Comparison of ENCODE assay signal across 9 mouse cellular contexts in genomic region chr3:107458104-107458503, GRCm38 (mm10). TPM values are rescaled to one million over a fixed set of nuclear protein-coding genes. Genes with fewer than 3 reads are reported as not detected.
DNase-seq lines count a peak whose midpoint lies in the region; ATAC-seq and TF ChIP-seq lines count a peak whose summit lies in the region.
"Had no signal": no experiment of that assay in that cellular context is flagged by ENCODE, and none has a peak within 500 bp of the region (broad histone marks: within the 10 kb centered on the region; RNA-seq: fewer than 3 reads in every experiment).

No protein-coding gene starts in this region.

- WGBS in heart, embryonic 10.5 days, result 4% methylated on average over 23 of the region's 23 CpGs
- WGBS in thymus, adult 2 months, result 12% methylated on average over 21 of the region's 23 CpGs
- WGBS in limb, embryonic 12.5 days, result 2% methylated on average over 23 of the region's 23 CpGs

- H3K4me3 ChIP-seq in heart, embryonic 10.5 days, result peak overlapping the region; percentile 69
- no peak overlapping the region for H3K4me3 ChIP-seq in thymus, adult 2 months (ENCODE audit: control insufficient read depth, insufficient read depth, low read length)
- H3K4me3 ChIP-seq in limb, embryonic 12.5 days (replicated peaks), result peak overlapping the region; percentile 60

- ATAC-seq in limb, embryonic 12.5 days (ENCODE audit: insufficient number of reproducible peaks, insufficient read depth, low FRiP score, low TSS enrichment, low read depth), result no peak
- ATAC-seq in erythroblast, adult 5-6 weeks (replicated peaks; ENCODE audit: low FRiP score, poor library complexity, severe bottlenecking), result no peak

- H3K9ac ChIP-seq in limb, embryonic 12.5 days (replicated peaks), result peak overlapping the region; percentile 56; the same call in 1 of the 2 replicates

- TF ChIP-seq POLR2A in thymus, adult 2 months (IDR thresholded peaks at IDR 0.05; ENCODE audit: control insufficient read depth, extremely low read depth, insufficient read depth, low read length, poor library complexity), result no peak

- peaks cover 97% of the 10 kb centered on the region for H3K27me3 ChIP-seq in heart, embryonic 10.5 days (ENCODE audit: insufficient read depth, poor library complexity, severe bottlenecking)
- H3K27me3 ChIP-seq in thymus, adult 2 months (ENCODE audit: control insufficient read depth, insufficient read depth, low read length), result peaks cover 11% of the 10 kb centered on the region; the same call in 1 of the 2 replicates
- H3K27me3 ChIP-seq in limb, embryonic 12.5 days, result peaks cover 99% of the 10 kb centered on the region

- H3K4me1 ChIP-seq in heart, embryonic 10.5 days, result peaks cover 32% of the 10 kb centered on the region
- H3K4me1 ChIP-seq in thymus, adult 2 months (replicated peaks; ENCODE audit: control insufficient read depth, insufficient read depth, low read length), result no peaks in the 10 kb centered on the region
- H3K4me1 ChIP-seq in limb, embryonic 12.5 days (replicated peaks), result peaks cover 32% of the 10 kb centered on the region

- H3K9me3 ChIP-seq in heart, embryonic 10.5 days, result no peaks in the 10 kb centered on the region
- no peaks in the 10 kb centered on the region for H3K9me3 ChIP-seq in limb, embryonic 12.5 days

- no peak for DNase-seq in heart, embryonic 10.5 days (ENCODE audit: low spot score)
- DNase-seq in heart, postnatal 4 days, result no peak
- peak; percentile 12 for DNase-seq in thymus, postnatal 4 days
- DNase-seq in thymus, adult 2 months, result no peak
- no peak for DNase-seq in MN1 (ENCODE audit: low spot score)
- no peak for DNase-seq in kidney, adult 8-10 months

- H3K36me3 ChIP-seq in heart, embryonic 10.5 days, result no peaks in the 10 kb centered on the region
- H3K36me3 ChIP-seq in thymus, adult 2 months (ENCODE audit: control insufficient read depth, insufficient read depth, low read length), result no peaks in the 10 kb centered on the region
- H3K36me3 ChIP-seq in limb, embryonic 12.5 days, result no peaks in the 10 kb centered on the region
- H3K36me3 ChIP-seq: G1E had no signal

- H3K4me2 ChIP-seq in limb, embryonic 12.5 days, result peak overlapping the region; percentile 98

- H3K27ac ChIP-seq in heart, embryonic 10.5 days, result no peak overlapping the region
- no peak overlapping the region for H3K27ac ChIP-seq in thymus, adult 2 months (ENCODE audit: control insufficient read depth, insufficient read depth, low read length)
- H3K27ac ChIP-seq in limb, embryonic 12.5 days, result no peak overlapping the region

- TF ChIP-seq CTCF in thymus, adult 2 months (IDR thresholded peaks at IDR 0.05; ENCODE audit: borderline replicate concordance, control insufficient read depth, extremely low read depth, insufficient read depth, low read length, poor library complexity), result no peak

RNA-seq across cellular contexts. Expression of gene Kcnc4, which starts 1.2 kb away (rescaled TPM):
- 0.09 and 0.18 TPM in 2 replicates for polyA plus RNA-seq in heart, embryonic 10.5 days (2016; fragmentation: Nextera tagmentation; extraction: Ambion mirVana)
- total RNA-seq in heart, postnatal 4 days (2021), result under 1 TPM; 0.21 to 0.61 TPM
- 0.31 and 0.43 TPM in 2 replicates for polyA plus RNA-seq in thymus, adult 2 months (2012; rRNA removed)
- 0.12 TPM in 1 of 2 replicates, not detected in the other for polyA plus RNA-seq in limb, embryonic 12.5 days (2016; fragmentation: Nextera tagmentation; extraction: Ambion mirVana)
- total RNA-seq in erythroblast, adult 5-6 weeks (2015; ENCODE audit: low replicate concordance), result not detected in 2 replicates
- not detected in 2 replicates for total RNA-seq in erythroblast, adult 5-6 weeks (2017; ENCODE audit: low replicate concordance)
- polyA plus RNA-seq: G1E had no signal

RNA-seq across cellular contexts. Expression of gene Slc6a17, which starts 59.7 kb away (rescaled TPM):
- 3.0 and 3.8 TPM in 2 replicates for polyA plus RNA-seq in heart, embryonic 10.5 days (2016; fragmentation: Nextera tagmentation; extraction: Ambion mirVana)
- 1 to 10 TPM; 4.7 to 5.2 TPM for total RNA-seq in heart, postnatal 4 days (2021)
- 0.46 and 0.53 TPM in 2 replicates for polyA plus RNA-seq in thymus, adult 2 months (2012; rRNA removed)
- polyA plus RNA-seq in limb, embryonic 12.5 days (2016; fragmentation: Nextera tagmentation; extraction: Ambion mirVana), result 4.5 and 7.0 TPM in 2 replicates
- total RNA-seq in erythroblast, adult 5-6 weeks (2015; ENCODE audit: low replicate concordance), result not detected in 2 replicates
- not detected in 2 replicates for total RNA-seq in erythroblast, adult 5-6 weeks (2017; ENCODE audit: low replicate concordance)
- polyA plus RNA-seq: G1E had no signal
